ENCODE assay signal across 13 mouse cellular contexts in genomic region chr13:54374106-54374706, GRCm38 (mm10). TPM values are rescaled to one million over a fixed set of nuclear protein-coding genes. Genes with fewer than 3 reads are reported as not detected.
DNase-seq lines count a peak whose midpoint lies in the region; ATAC-seq and TF ChIP-seq lines count a peak whose summit lies in the region.
"Had no signal": no experiment of that assay in that cellular context is flagged by ENCODE, and none has a peak within 500 bp of the region (broad histone marks: within the 10 kb centered on the region; RNA-seq: fewer than 3 reads in every experiment).

No protein-coding gene starts in this region.

- no peaks in the 10 kb centered on the region for H3K27me3 ChIP-seq in hindbrain, postnatal 0 days (ENCODE audit: insufficient read depth, low read length)

- no peaks in the 10 kb centered on the region for H3K36me3 ChIP-seq in hindbrain, postnatal 0 days (ENCODE audit: insufficient read depth, low read length)

- no peak for TF ChIP-seq CTCF in hindbrain, postnatal 0 days (IDR thresholded peaks at IDR 0.05; ENCODE audit: low read depth)

- H3K9me3 ChIP-seq in hindbrain, postnatal 0 days (ENCODE audit: low read length), result no peaks in the 10 kb centered on the region

- H3K4me1 ChIP-seq in hindbrain, postnatal 0 days (ENCODE audit: insufficient read depth, low read length), result peaks cover 14% of the 10 kb centered on the region

- no peak for ATAC-seq in hindbrain, postnatal 0 days
- ATAC-seq: intestine, embryonic 16.5 days had no signal

- H3K27ac ChIP-seq in hindbrain, postnatal 0 days, result peak overlapping the region; percentile 51
- H3K27ac ChIP-seq: embryonic facial prominence, embryonic 10.5 days; stomach, postnatal 0 days had no signal

- H3K4me2 ChIP-seq in hindbrain, postnatal 0 days (ENCODE audit: low read depth, low read length), result peak overlapping the region; percentile 43

- 27% methylated on average over 9 of the region's 9 CpGs for WGBS in hindbrain, postnatal 0 days

- peak overlapping the region; percentile 28 for H3K9ac ChIP-seq in hindbrain, postnatal 0 days (replicated peaks; ENCODE audit: low read length)

- no peak overlapping the region for H3K4me3 ChIP-seq in hindbrain, postnatal 0 days (ENCODE audit: low read length)
- H3K4me3 ChIP-seq: embryonic facial prominence, embryonic 10.5 days had no signal

- peak; percentile 65 for DNase-seq in layer of hippocampus, adult 9-11 months
- no peak for DNase-seq in layer of hippocampus, postnatal 10 days (ENCODE audit: low spot score in 2 of 2)
- DNase-seq in brain, adult 2 months (ENCODE audit: low read depth, low spot score), result peak; percentile 76
- peak; percentile 35 to 59 for DNase-seq in cerebellum, postnatal 10 days
- DNase-seq in hindbrain, postnatal 0 days (ENCODE audit: low spot score), result no peak
- no peak for DNase-seq in urinary bladder, adult 18-20 months (ENCODE audit: low spot score in 2 of 2)
- no peak for DNase-seq in kidney, postnatal 25 days
- DNase-seq: kidney, postnatal 14 days; thymus, postnatal 36 days had no signal

RNA-seq across cellular contexts. Expression of gene Cplx2, which starts 3.1 kb away (rescaled TPM):
- total RNA-seq in layer of hippocampus, postnatal 10 days (2021), result 100 to 1,000 TPM; 686 to 743 TPM
- total RNA-seq in hindbrain, postnatal 0 days (2014; rRNA removed), result 118 and 120 TPM in 2 replicates
- 46.2 and 47.4 TPM in 2 replicates for polyA plus RNA-seq in hindbrain, postnatal 0 days (2015; fragmentation: Nextera tagmentation; extraction: Ambion mirVana)
- total RNA-seq: granulocyte monocyte progenitor cell, adult 5-6 weeks had no signal

Comparison
In these comparisons a context has a peak if more than half of its experiments do, and no peak if none do; other contexts are left out.
1. DNase-seq: peak in layer of hippocampus, adult 9-11 months (single experiment), brain, adult 2 months (single experiment) and cerebellum, postnatal 10 days (2 of 2); none in layer of hippocampus, postnatal 10 days (0 of 2), hindbrain, postnatal 0 days (single experiment), urinary bladder, adult 18-20 months (0 of 2) and kidney, postnatal 25 days (0 of 2).